In the genomic region with DNA sequence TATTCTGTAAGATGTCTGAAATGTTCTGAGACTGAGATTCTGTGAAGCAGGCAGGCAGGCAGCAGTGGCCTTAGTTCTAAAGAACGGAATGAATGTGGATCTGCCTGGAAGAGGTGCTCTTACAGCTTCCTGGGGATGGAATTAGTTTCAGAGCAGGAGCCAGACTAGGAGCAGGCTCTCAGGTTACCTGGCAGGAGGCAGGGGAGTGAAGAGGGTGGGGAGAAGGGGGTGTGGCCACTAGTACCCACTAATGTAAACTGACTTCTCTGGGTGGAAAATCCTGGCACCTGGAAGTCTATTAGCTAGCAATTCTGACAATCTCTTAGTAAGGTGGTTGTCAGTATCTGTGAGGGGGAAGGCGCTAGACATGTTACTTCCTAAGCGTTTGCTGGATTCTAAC, we compare ENCODE assay signal across 14 mouse cellular contexts. TPM values are rescaled to one million over a fixed set of nuclear protein-coding genes. Genes with fewer than 3 reads are reported as not detected.
DNase-seq lines count a peak whose midpoint lies in the region; ATAC-seq and TF ChIP-seq lines count a peak whose summit lies in the region.
"Had no signal": no experiment of that assay in that cellular context is flagged by ENCODE, and none has a peak within 500 bp of the region (broad histone marks: within the 10 kb centered on the region; RNA-seq: fewer than 3 reads in every experiment).

No protein-coding gene starts in this region.

- no peaks in the 10 kb centered on the region for H3K9me3 ChIP-seq in forebrain, embryonic 14.5 days (replicated peaks; ENCODE audit: control insufficient read depth, low read length)
- no peaks in the 10 kb centered on the region for H3K9me3 ChIP-seq in forebrain, postnatal 0 days (ENCODE audit: low read length)
- H3K9me3 ChIP-seq in kidney, embryonic 15.5 days (replicated peaks): no peaks in the 10 kb centered on the region
- H3K9me3 ChIP-seq in embryonic facial prominence, embryonic 12.5 days: no peaks in the 10 kb centered on the region
- H3K9me3 ChIP-seq in midbrain, embryonic 13.5 days: no peaks in the 10 kb centered on the region
- H3K9me3 ChIP-seq: embryonic facial prominence, embryonic 15.5 days; megakaryocyte, embryonic 14.5 days had no signal

- no peak overlapping the region for H3K9ac ChIP-seq in forebrain, embryonic 14.5 days (ENCODE audit: low read length)
- H3K9ac ChIP-seq in forebrain, postnatal 0 days: no peak overlapping the region
- no peak overlapping the region for H3K9ac ChIP-seq in kidney, embryonic 15.5 days
- no peak overlapping the region for H3K9ac ChIP-seq in embryonic facial prominence, embryonic 12.5 days
- H3K9ac ChIP-seq in midbrain, embryonic 13.5 days (replicated peaks): peak overlapping the region; percentile 48; the same call in 1 of the 2 replicates
- H3K9ac ChIP-seq: embryonic facial prominence, embryonic 15.5 days had no signal

- H3K4me2 ChIP-seq in forebrain, embryonic 14.5 days (ENCODE audit: low read length): 0 out of 2 replicates have a peak overlapping the region, but pooled peaks have one; percentile 0
- H3K4me2 ChIP-seq in forebrain, postnatal 0 days (ENCODE audit: low read depth): no peak overlapping the region
- H3K4me2 ChIP-seq in kidney, embryonic 15.5 days: no peak overlapping the region
- peak overlapping the region; percentile 24; the same call in 1 of the 2 replicates for H3K4me2 ChIP-seq in embryonic facial prominence, embryonic 12.5 days (replicated peaks)
- H3K4me2 ChIP-seq in midbrain, embryonic 13.5 days (replicated peaks): peak overlapping the region; percentile 34; the same call in 1 of the 2 replicates

- H3K27ac ChIP-seq in forebrain, embryonic 14.5 days (ENCODE audit: low read depth, low read length): no peak overlapping the region
- no peak overlapping the region for H3K27ac ChIP-seq in forebrain, postnatal 0 days (ENCODE audit: low read depth, low read length)
- no peak overlapping the region for H3K27ac ChIP-seq in kidney, embryonic 15.5 days
- no peak overlapping the region for H3K27ac ChIP-seq in embryonic facial prominence, embryonic 12.5 days
- H3K27ac ChIP-seq in midbrain, embryonic 13.5 days: no peak overlapping the region
- H3K27ac ChIP-seq: embryonic facial prominence, embryonic 15.5 days had no signal

- H3K4me3 ChIP-seq in forebrain, embryonic 14.5 days (ENCODE audit: low read depth, low read length): no peak overlapping the region
- no peak overlapping the region for H3K4me3 ChIP-seq in forebrain, postnatal 0 days (ENCODE audit: low read depth, low read length)
- H3K4me3 ChIP-seq in kidney, embryonic 15.5 days (replicated peaks): no peak overlapping the region
- no peak overlapping the region for H3K4me3 ChIP-seq in embryonic facial prominence, embryonic 12.5 days
- H3K4me3 ChIP-seq in midbrain, embryonic 13.5 days (replicated peaks): peak overlapping the region; percentile 11
- H3K4me3 ChIP-seq: megakaryocyte, embryonic 14.5 days had no signal

- H3K4me1 ChIP-seq in forebrain, embryonic 14.5 days (ENCODE audit: control insufficient read depth, insufficient read depth, low read length): peaks cover 19% of the 10 kb centered on the region
- peaks cover 20% of the 10 kb centered on the region for H3K4me1 ChIP-seq in forebrain, postnatal 0 days (ENCODE audit: insufficient read depth)
- H3K4me1 ChIP-seq in kidney, embryonic 15.5 days: peaks cover 24% of the 10 kb centered on the region
- H3K4me1 ChIP-seq in embryonic facial prominence, embryonic 12.5 days: peaks cover 13% of the 10 kb centered on the region
- peaks cover 28% of the 10 kb centered on the region for H3K4me1 ChIP-seq in midbrain, embryonic 13.5 days (replicated peaks)

- no peak for ATAC-seq in forebrain, embryonic 14.5 days
- ATAC-seq in forebrain, postnatal 0 days: no peak
- ATAC-seq in kidney, embryonic 15.5 days (replicated peaks; ENCODE audit: low FRiP score): no peak
- no peak for ATAC-seq in embryonic facial prominence, embryonic 12.5 days (ENCODE audit: insufficient number of reproducible peaks, insufficient read depth, low FRiP score, low TSS enrichment)
- no peak for ATAC-seq in midbrain, embryonic 13.5 days

- peaks cover 20% of the 10 kb centered on the region for H3K36me3 ChIP-seq in forebrain, embryonic 14.5 days (ENCODE audit: control insufficient read depth, insufficient read depth, low read length)
- H3K36me3 ChIP-seq in forebrain, postnatal 0 days (ENCODE audit: insufficient read depth): 0 out of 2 replicates have a peak, but pooled peaks cover 10% of the 10 kb centered on the region
- H3K36me3 ChIP-seq in kidney, embryonic 15.5 days: peaks cover 34% of the 10 kb centered on the region
- peaks cover 28% of the 10 kb centered on the region for H3K36me3 ChIP-seq in embryonic facial prominence, embryonic 12.5 days
- H3K36me3 ChIP-seq in midbrain, embryonic 13.5 days: peaks cover 24% of the 10 kb centered on the region

- no peak for DNase-seq in forebrain, embryonic 14.5 days (ENCODE audit: low spot score)
- no peak for DNase-seq in forebrain, postnatal 0 days
- DNase-seq in kidney, postnatal 25 days: peak; percentile 14 to 50
- DNase-seq in frontal cortex, postnatal 10 days (ENCODE audit: low spot score in 2 of 2): no peak
- no peak for DNase-seq in urinary bladder, postnatal 25 days (ENCODE audit: low spot score)
- DNase-seq: adrenal gland, postnatal 10 days; cerebellum, adult 11 months; left cerebral cortex, postnatal 4 days had no signal

- H3K27me3 ChIP-seq in forebrain, embryonic 14.5 days (replicated peaks; ENCODE audit: control insufficient read depth, insufficient read depth, low read length): no peaks in the 10 kb centered on the region
- H3K27me3 ChIP-seq in forebrain, postnatal 0 days (ENCODE audit: insufficient read depth, low read length): no peaks in the 10 kb centered on the region
- no peaks in the 10 kb centered on the region for H3K27me3 ChIP-seq in kidney, embryonic 15.5 days
- no peaks in the 10 kb centered on the region for H3K27me3 ChIP-seq in embryonic facial prominence, embryonic 12.5 days
- H3K27me3 ChIP-seq in midbrain, embryonic 13.5 days: no peaks in the 10 kb centered on the region
- H3K27me3 ChIP-seq: embryonic facial prominence, embryonic 15.5 days; megakaryocyte, embryonic 14.5 days had no signal

- no peak for TF ChIP-seq CTCF in forebrain, postnatal 0 days (IDR thresholded peaks at IDR 0.05; ENCODE audit: low read depth)

- WGBS in forebrain, embryonic 14.5 days: 91% methylated on average over 3 of the region's 3 CpGs
- 87% methylated on average over 3 of the region's 3 CpGs for WGBS in forebrain, postnatal 0 days
- 79% methylated on average over 3 of the region's 3 CpGs for WGBS in kidney, embryonic 15.5 days
- whole genome bisulfite sequencing in embryonic facial prominence, embryonic 12.5 days: 80% methylated on average over 3 of the region's 3 CpGs
- WGBS in midbrain, embryonic 13.5 days: 90% methylated on average over 3 of the region's 3 CpGs

RNA-seq across cellular contexts. Expression of a gene that starts 2.4 kb away (rescaled TPM):
- 44.1 and 72.0 TPM in 2 replicates for polyA plus RNA-seq in forebrain, embryonic 14.5 days (2014; fragmentation: Nextera tagmentation; extraction: Ambion mirVana)
- 31.6 and 40.2 TPM in 2 replicates for total RNA-seq in forebrain, postnatal 0 days (2014; rRNA removed)
- polyA plus RNA-seq in forebrain, postnatal 0 days (2015; fragmentation: Nextera tagmentation; extraction: Ambion mirVana): 26.0 and 51.2 TPM in 2 replicates
- 31.2 and 33.4 TPM in 2 replicates for polyA plus RNA-seq in kidney, embryonic 15.5 days (2015; fragmentation: Nextera tagmentation; extraction: Ambion mirVana)
- 49.0 and 51.2 TPM in 2 replicates for polyA plus RNA-seq in embryonic facial prominence, embryonic 12.5 days (2016; fragmentation: Nextera tagmentation; extraction: Ambion mirVana)
- 44.6 and 54.4 TPM in 2 replicates for polyA plus RNA-seq in midbrain, embryonic 13.5 days (2015; fragmentation: Nextera tagmentation; extraction: Ambion mirVana)

RNA-seq across cellular contexts. Expression of a gene that starts 24.1 kb away (rescaled TPM):
- 22.2 and 25.2 TPM in 2 replicates for polyA plus RNA-seq in forebrain, embryonic 14.5 days (2014; fragmentation: Nextera tagmentation; extraction: Ambion mirVana)
- total RNA-seq in forebrain, postnatal 0 days (2014; rRNA removed): 21.9 and 25.0 TPM in 2 replicates
- 7.6 and 19.7 TPM in 2 replicates for polyA plus RNA-seq in forebrain, postnatal 0 days (2015; fragmentation: Nextera tagmentation; extraction: Ambion mirVana)
- polyA plus RNA-seq in kidney, embryonic 15.5 days (2015; fragmentation: Nextera tagmentation; extraction: Ambion mirVana): 3.0 TPM in 2 replicates
- 9.6 and 10.3 TPM in 2 replicates for polyA plus RNA-seq in embryonic facial prominence, embryonic 12.5 days (2016; fragmentation: Nextera tagmentation; extraction: Ambion mirVana)
- 78.5 and 80.6 TPM in 2 replicates for polyA plus RNA-seq in midbrain, embryonic 13.5 days (2015; fragmentation: Nextera tagmentation; extraction: Ambion mirVana)
- total RNA-seq: MEL had no signal

RNA-seq across cellular contexts. Expression of a gene that starts 44.4 kb away (rescaled TPM):
- 20.7 and 25.7 TPM in 2 replicates for polyA plus RNA-seq in forebrain, embryonic 14.5 days (2014; fragmentation: Nextera tagmentation; extraction: Ambion mirVana)
- 21.9 and 26.3 TPM in 2 replicates for total RNA-seq in forebrain, postnatal 0 days (2014; rRNA removed)
- 10.2 and 14.3 TPM in 2 replicates for polyA plus RNA-seq in forebrain, postnatal 0 days (2015; fragmentation: Nextera tagmentation; extraction: Ambion mirVana)
- polyA plus RNA-seq in kidney, embryonic 15.5 days (2015; fragmentation: Nextera tagmentation; extraction: Ambion mirVana): 15.9 and 17.3 TPM in 2 replicates
- 19.4 and 23.5 TPM in 2 replicates for polyA plus RNA-seq in embryonic facial prominence, embryonic 12.5 days (2016; fragmentation: Nextera tagmentation; extraction: Ambion mirVana)
- 21.5 and 24.2 TPM in 2 replicates for polyA plus RNA-seq in midbrain, embryonic 13.5 days (2015; fragmentation: Nextera tagmentation; extraction: Ambion mirVana)
- total RNA-seq: MEL had no signal

Comparison
In these comparisons a context has a peak if more than half of its experiments do, and no peak if none do; other contexts are left out.
1. H3K4me2 ChIP-seq: peak in forebrain, embryonic 14.5 days (single experiment), embryonic facial prominence, embryonic 12.5 days (single experiment) and midbrain, embryonic 13.5 days (single experiment); none in forebrain, postnatal 0 days (single experiment) and kidney, embryonic 15.5 days (single experiment).
2. DNase-seq: peak in kidney, postnatal 25 days (2 of 2); none in forebrain, embryonic 14.5 days (single experiment), forebrain, postnatal 0 days (single experiment), frontal cortex, postnatal 10 days (0 of 2) and urinary bladder, postnatal 25 days (single experiment).